Mouse (Mus musculus): ENCODE measurements around the gene Bax.

Bax gene

GRCm38 (mm10) chr7:45413864-45414739 is 52.6 kb downstream of the Bax start:
- DNase-seq: no peak

- DNase-seq: peak; percentile 44
Measured at GRCm38 (mm10) chr7:45413113-45413863, 53.4 kb downstream of the Bax start, which contains the start of gene Ntf5. TSS of gene Ntf5 (plus strand) at chr7:45413695.

DNA sequence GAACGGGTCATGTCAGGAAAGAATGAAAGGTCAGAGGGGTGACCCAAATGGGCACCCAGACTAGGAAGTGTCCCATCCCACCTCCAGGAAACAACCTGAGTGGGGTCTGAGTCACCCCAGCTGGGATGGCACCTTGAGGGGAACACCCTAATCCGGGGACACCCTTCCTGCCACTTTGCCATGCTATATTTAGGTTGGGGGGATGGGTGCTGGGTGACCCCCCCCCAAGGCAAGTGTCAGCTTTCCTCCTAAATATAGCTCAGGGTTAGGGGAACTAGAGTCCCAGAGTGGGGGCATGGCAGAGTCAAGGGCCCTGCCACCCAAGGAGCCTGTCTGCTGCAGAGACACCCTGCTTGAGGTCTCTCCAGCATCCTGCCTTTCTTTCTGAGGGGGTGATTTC is 54.3 kb downstream of the Bax start:
- no peak for DNase-seq
